Mouse (Mus musculus) midbrain, embryonic 12.5 days (tissue): ENCODE data around the gene Anapc5. TPM values are rescaled to one million over a fixed set of nuclear protein-coding genes. Genes with fewer than 3 reads are reported as not detected.

Source experiments
- ATAC-seq: fragments of 200-750 bp; cut with Nextera tagmentation; 2 replicates; pipeline ENCODE4 v1.8.0; 2017; ENCODE audit warnings: low read depth, moderate TSS enrichment, moderate library complexity; ENCODE audit not compliant: low FRiP score
- H3K27ac ChIP-seq: fragments of 300-500 bp; sonication (generic); replicated peaks from 2 replicates; pipeline ENCODE4 v1.5.1; 2016; ENCODE audit warnings: mild to moderate bottlenecking
- H3K27me3 ChIP-seq: fragments of 300-500 bp; sonication (generic); 2 replicates; pipeline ENCODE4 v1.6.1; 2016; ENCODE audit warnings: mild to moderate bottlenecking
- H3K36me3 ChIP-seq: fragments of 300-500 bp; sonication (generic); 2 replicates; pipeline ENCODE4 v1.6.1; 2016
- H3K4me1 ChIP-seq: fragments of 300-500 bp; sonication (generic); 2 replicates; pipeline ENCODE4 v1.6.1; 2016
- H3K4me2 ChIP-seq: fragments of 300-500 bp; sonication (generic); replicated peaks from 2 replicates; pipeline ENCODE4 v1.6.1; 2016; ENCODE audit warnings: mild to moderate bottlenecking, moderate library complexity
- H3K4me3 ChIP-seq: fragments of 300-500 bp; sonication (generic); 2 replicates; pipeline ENCODE4 v1.5.1; 2016; ENCODE audit warnings: mild to moderate bottlenecking
- H3K9ac ChIP-seq: fragments of 300-500 bp; sonication (generic); replicated peaks from 2 replicates; pipeline ENCODE4 v1.6.1; 2016; ENCODE audit warnings: mild to moderate bottlenecking, moderate library complexity
- H3K9me3 ChIP-seq: fragments of 300-500 bp; sonication (generic); 2 replicates; pipeline ENCODE4 v1.6.1; 2016; ENCODE audit warnings: mild to moderate bottlenecking
- whole genome bisulfite sequencing: fragments of 180-500 bp; shearing (Covaris S2); methylation state at CpG from one replicate; pipeline ENCODE4 v1.1.7; 2016; 5-methylcytosine and 5-hydroxymethylcytosine counted together
- polyA plus RNA-seq: library from polyadenylated mRNA; unstranded; fragments of >200 nt; fragmentation: Nextera tagmentation; extraction: Ambion mirVana; gene quantifications from 2 replicates; pipeline ENCODE4 v1.2.1, GENCODE M21; 2016

Gene Anapc5
- polyA plus RNA-seq, 1 experiment from 2014 or later, result 542 TPM

- no peak overlapping the region for H3K9ac ChIP-seq
- H3K4me2 ChIP-seq, result no peak overlapping the region
- no peaks in the 10 kb centered on the region for H3K9me3 ChIP-seq
- ATAC-seq, result no peak
- H3K27me3 ChIP-seq, result no peaks in the 10 kb centered on the region
- H3K36me3 ChIP-seq, result no peaks in the 10 kb centered on the region
- peaks cover 16% of the 10 kb centered on the region for H3K4me1 ChIP-seq
- WGBS, result 82% methylated on average over 28 of the region's 28 CpGs
- H3K4me3 ChIP-seq, result no peak overlapping the region
- H3K27ac ChIP-seq, result no peak overlapping the region
Observed at GRCm38 (mm10) chr5:122774743-122775611, 46.2 kb downstream of the Anapc5 start.

- Histone ChIP-seq H3K27me3 (no peaks in the 10 kb centered on the region), H3K4me1 (peaks cover 12% of the 10 kb centered on the region), H3K9ac (no peak overlapping the region), H3K4me3 (no peak overlapping the region), H3K27ac (no peak overlapping the region), H3K9me3 (no peaks in the 10 kb centered on the region), H3K4me2 (no peak overlapping the region), H3K36me3 (no peaks in the 10 kb centered on the region)
- ATAC-seq, result no peak
- WGBS, result 61% methylated on average over 11 of the region's 11 CpGs
Observed at GRCm38 (mm10) chr5:122773756-122774155, 47.4 kb downstream of the Anapc5 start.

GRCm38 (mm10) chr5:122771428-122771827 is 49.7 kb downstream of the Anapc5 start:
- H3K27ac ChIP-seq, result no peak overlapping the region
- no peak overlapping the region for H3K4me3 ChIP-seq
- H3K27me3 ChIP-seq, result no peaks in the 10 kb centered on the region
- no peaks in the 10 kb centered on the region for H3K36me3 ChIP-seq
- H3K4me2 ChIP-seq, result no peak overlapping the region
- H3K9ac ChIP-seq, result no peak overlapping the region
- no peak for ATAC-seq
- 93% methylated on average over 9 of the region's 9 CpGs for WGBS
- H3K4me1 ChIP-seq, result peaks cover 5% of the 10 kb centered on the region; the same call in 1 of the 2 replicates
- no peaks in the 10 kb centered on the region for H3K9me3 ChIP-seq

GRCm38 (mm10) chr5:122770806-122771261 is 50.3 kb downstream of the Anapc5 start:
- Histone ChIP-seq H3K4me1 (peaks cover 5% of the 10 kb centered on the region; the same call in 1 of the 2 replicates), H3K9ac (no peak overlapping the region), H3K9me3 (no peaks in the 10 kb centered on the region), H3K4me3 (no peak overlapping the region), H3K27ac (no peak overlapping the region), H3K4me2 (no peak overlapping the region), H3K27me3 (no peaks in the 10 kb centered on the region), H3K36me3 (no peaks in the 10 kb centered on the region)
- 81% methylated on average over 10 of the region's 10 CpGs for WGBS
- ATAC-seq, result no peak

GRCm38 (mm10) chr5:122770304-122770703 is 50.8 kb downstream of the Anapc5 start:
- no peak for ATAC-seq
- H3K9me3 ChIP-seq, result no peaks in the 10 kb centered on the region
- no peaks in the 10 kb centered on the region for H3K27me3 ChIP-seq
- H3K27ac ChIP-seq, result 0 out of 2 replicates have a peak overlapping the region, but pooled peaks have one; percentile 8
- no peak overlapping the region for H3K9ac ChIP-seq
- 89% methylated on average over 7 of the region's 7 CpGs for WGBS
- H3K4me3 ChIP-seq, result no peak overlapping the region
- H3K4me1 ChIP-seq, result peaks cover 5% of the 10 kb centered on the region; the same call in 1 of the 2 replicates
- no peaks in the 10 kb centered on the region for H3K36me3 ChIP-seq
- no peak overlapping the region for H3K4me2 ChIP-seq

- H3K9ac ChIP-seq, result no peak overlapping the region
- no peak overlapping the region for H3K4me2 ChIP-seq
- 88% methylated on average over 15 of the region's 15 CpGs for WGBS
- no peaks in the 10 kb centered on the region for H3K9me3 ChIP-seq
- no peak for ATAC-seq
- no peaks in the 10 kb centered on the region for H3K36me3 ChIP-seq
- peaks cover 5% of the 10 kb centered on the region; the same call in 1 of the 2 replicates for H3K4me1 ChIP-seq
- H3K27me3 ChIP-seq, result no peaks in the 10 kb centered on the region
- no peak overlapping the region for H3K27ac ChIP-seq
- no peak overlapping the region for H3K4me3 ChIP-seq
Observed at GRCm38 (mm10) chr5:122769101-122769568, 52.0 kb downstream of the Anapc5 start.

GRCm38 (mm10) chr5:122767283-122767682 is 53.9 kb downstream of the Anapc5 start:
- Histone ChIP-seq H3K9ac (no peak overlapping the region), H3K4me2 (no peak overlapping the region), H3K4me3 (no peak overlapping the region), H3K27me3 (no peaks in the 10 kb centered on the region), H3K4me1 (no peaks in the 10 kb centered on the region), H3K27ac (no peak overlapping the region), H3K36me3 (peaks cover 6% of the 10 kb centered on the region; the same call in 1 of the 2 replicates), H3K9me3 (no peaks in the 10 kb centered on the region)
- WGBS, result 95% methylated on average over 11 of the region's 11 CpGs
- ATAC-seq, result no peak

GRCm38 (mm10) chr5:122764032-122764464 is 57.1 kb downstream of the Anapc5 start:
- no peak for ATAC-seq
- Histone ChIP-seq H3K27ac (no peak overlapping the region), H3K27me3 (no peaks in the 10 kb centered on the region), H3K9me3 (no peaks in the 10 kb centered on the region), H3K36me3 (peaks cover 16% of the 10 kb centered on the region), H3K4me2 (no peak overlapping the region), H3K4me3 (no peak overlapping the region), H3K9ac (no peak overlapping the region), H3K4me1 (no peaks in the 10 kb centered on the region)
- WGBS, result 59% methylated on average over 10 of the region's 10 CpGs

- no peak overlapping the region for H3K4me2 ChIP-seq
- H3K27ac ChIP-seq, result no peak overlapping the region
- ATAC-seq, result no peak
- no peak overlapping the region for H3K9ac ChIP-seq
- no peaks in the 10 kb centered on the region for H3K27me3 ChIP-seq
- no peak overlapping the region for H3K4me3 ChIP-seq
- H3K36me3 ChIP-seq, result peaks cover 22% of the 10 kb centered on the region
- 91% methylated on average over 29 of the region's 29 CpGs for WGBS
- no peaks in the 10 kb centered on the region for H3K9me3 ChIP-seq
- no peaks in the 10 kb centered on the region for H3K4me1 ChIP-seq
Observed at GRCm38 (mm10) chr5:122763271-122764031, 57.7 kb downstream of the Anapc5 start.

GRCm38 (mm10) chr5:122756680-122757079 is 64.5 kb downstream of the Anapc5 start:
- whole genome bisulfite sequencing, result 90% methylated on average over 7 of the region's 7 CpGs
- Histone ChIP-seq H3K36me3 (peaks cover 47% of the 10 kb centered on the region), H3K4me3 (no peak overlapping the region), H3K4me1 (no peaks in the 10 kb centered on the region), H3K4me2 (no peak overlapping the region), H3K9ac (no peak overlapping the region), H3K27me3 (no peaks in the 10 kb centered on the region), H3K9me3 (no peaks in the 10 kb centered on the region), H3K27ac (no peak overlapping the region)
- ATAC-seq, result no peak

- H3K4me2 ChIP-seq, result no peak overlapping the region
- no peaks in the 10 kb centered on the region for H3K27me3 ChIP-seq
- WGBS, result 55% methylated on average over 6 of the region's 6 CpGs
- peaks cover 47% of the 10 kb centered on the region for H3K36me3 ChIP-seq
- no peaks in the 10 kb centered on the region for H3K4me1 ChIP-seq
- no peaks in the 10 kb centered on the region for H3K9me3 ChIP-seq
- H3K4me3 ChIP-seq, result no peak overlapping the region
- H3K9ac ChIP-seq, result no peak overlapping the region
- H3K27ac ChIP-seq, result no peak overlapping the region
- no peak for ATAC-seq
Observed at GRCm38 (mm10) chr5:122756144-122756543, 65.0 kb downstream of the Anapc5 start.

- Histone ChIP-seq H3K9ac (no peak overlapping the region), H3K4me2 (no peak overlapping the region), H3K4me1 (no peaks in the 10 kb centered on the region), H3K36me3 (peaks cover 47% of the 10 kb centered on the region), H3K27me3 (no peaks in the 10 kb centered on the region), H3K4me3 (no peak overlapping the region), H3K27ac (no peak overlapping the region), H3K9me3 (no peaks in the 10 kb centered on the region)
- no peak for ATAC-seq
- 95% methylated on average over 4 of the region's 4 CpGs for WGBS
Observed at GRCm38 (mm10) chr5:122755620-122756019, 65.5 kb downstream of the Anapc5 start.
